Mouse (Mus musculus) testis, adult 2 months (tissue): ENCODE data around the gene Pard3. TPM values are rescaled to one million over a fixed set of nuclear protein-coding genes. Genes with fewer than 3 reads are reported as not detected.
"Not testable (repeated sequence)": the region's sequence is repeated elsewhere in the genome, so short reads cannot be mapped to it uniquely, and the experiment has no call there.

Experiments used
- H3K27ac ChIP-seq: fragments of 200-500 bp; 2 replicates; pipeline ENCODE4 v1.5.1; 2012; ENCODE audit warnings: low read depth, low read length; ENCODE audit not compliant: control insufficient read depth, insufficient read depth
- H3K27me3 ChIP-seq: fragments of 200-500 bp; 2 replicates; pipeline ENCODE4 v1.6.1; 2012; ENCODE audit warnings: mild to moderate bottlenecking, low read length, moderate library complexity; ENCODE audit not compliant: control insufficient read depth, insufficient read depth
- H3K36me3 ChIP-seq: fragments of 200-500 bp; 2 replicates; pipeline ENCODE4 v1.6.1; 2012; ENCODE audit warnings: mild to moderate bottlenecking, low read length; ENCODE audit not compliant: control insufficient read depth, insufficient read depth
- H3K4me1 ChIP-seq: fragments of 200-500 bp; 2 replicates; pipeline ENCODE4 v1.6.1; 2012; ENCODE audit warnings: low read length; ENCODE audit not compliant: control insufficient read depth, insufficient read depth
- H3K4me3 ChIP-seq: fragments of 200-500 bp; 2 replicates; pipeline ENCODE4 v1.5.1; 2012; ENCODE audit warnings: low read depth, mild to moderate bottlenecking, low read length, moderate library complexity, mixed read lengths; ENCODE audit not compliant: control insufficient read depth
- CTCF ChIP-seq: fragments of 200-500 bp; IDR thresholded peaks from 2 replicates; pipeline ENCODE4 v1.5.1; 2012; ENCODE audit warnings: low read depth, mild to moderate bottlenecking, inconsistent platforms, low read length, moderate library complexity; ENCODE audit not compliant: control insufficient read depth, insufficient read depth, insufficient replicate concordance
- POLR2A ChIP-seq: fragments of 200-500 bp; IDR thresholded peaks from 2 replicates; pipeline ENCODE4 v1.6.1; 2012; ENCODE audit warnings: low read depth, mild to moderate bottlenecking, inconsistent platforms, low read length, moderate library complexity; ENCODE audit not compliant: control insufficient read depth
- polyA plus RNA-seq: library from polyadenylated mRNA; depleted of rRNA; stranded (reverse); fragments of >200 nt; gene quantifications from 2 replicates; pipeline ENCODE4 v1.2.3, GENCODE M21; 2012

Pard3 gene
- polyA plus RNA-seq, 1 experiment: 4.1 TPM

DNA sequence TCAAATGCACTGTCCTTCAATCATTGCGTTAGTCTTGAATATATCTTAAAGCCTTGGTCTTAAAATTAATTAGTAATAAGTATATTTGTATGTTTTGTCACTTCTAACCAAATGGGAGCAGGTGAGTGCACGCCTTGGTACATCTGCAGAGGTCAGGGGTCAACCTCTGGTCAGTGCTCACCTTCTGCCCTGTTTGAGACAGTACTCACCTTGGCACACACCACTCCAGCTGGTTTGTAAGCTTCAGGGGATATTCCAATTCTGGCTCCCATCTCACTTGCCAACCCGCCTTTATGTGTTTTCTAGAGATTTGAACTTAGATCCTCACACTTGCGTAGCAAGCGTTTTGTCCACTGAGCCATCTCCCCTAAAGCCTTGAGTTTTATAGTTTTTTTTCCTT lies 105.7 kb downstream of the Pard3 start:
- Histone ChIP-seq H3K36me3 (no peaks in the 10 kb centered on the region), H3K4me1 (no peaks in the 10 kb centered on the region), H3K27me3 (no peaks in the 10 kb centered on the region)

DNA sequence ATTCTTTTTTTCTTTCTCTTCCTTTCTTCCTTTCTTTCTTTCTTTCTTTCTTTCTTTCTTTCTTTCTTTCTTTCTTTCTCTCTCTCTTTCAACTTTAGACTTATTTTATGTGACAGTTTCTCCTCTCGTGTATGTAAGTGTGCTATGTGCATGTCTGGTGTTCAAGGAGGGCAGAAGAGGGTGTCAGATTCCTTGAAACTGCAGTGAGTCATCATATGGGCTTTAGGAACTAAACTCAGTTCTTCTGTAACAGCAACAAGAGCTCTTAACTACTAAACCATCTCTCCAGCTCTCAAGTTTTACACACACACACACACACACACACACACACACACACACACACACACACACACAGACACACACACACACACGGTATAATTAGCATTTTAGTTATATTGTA lies 106.7 kb downstream of the Pard3 start:
- H3K4me3 ChIP-seq, H3K36me3 ChIP-seq, H3K27me3 ChIP-seq: not testable (repeated sequence)

More for the DNA sequence above, 105.7 kb downstream of the Pard3 start:
- no peak for TF ChIP-seq CTCF
- TF ChIP-seq POLR2A: no peak
- H3K27ac ChIP-seq: no peak overlapping the region
- H3K4me3 ChIP-seq: no peak overlapping the region

DNA sequence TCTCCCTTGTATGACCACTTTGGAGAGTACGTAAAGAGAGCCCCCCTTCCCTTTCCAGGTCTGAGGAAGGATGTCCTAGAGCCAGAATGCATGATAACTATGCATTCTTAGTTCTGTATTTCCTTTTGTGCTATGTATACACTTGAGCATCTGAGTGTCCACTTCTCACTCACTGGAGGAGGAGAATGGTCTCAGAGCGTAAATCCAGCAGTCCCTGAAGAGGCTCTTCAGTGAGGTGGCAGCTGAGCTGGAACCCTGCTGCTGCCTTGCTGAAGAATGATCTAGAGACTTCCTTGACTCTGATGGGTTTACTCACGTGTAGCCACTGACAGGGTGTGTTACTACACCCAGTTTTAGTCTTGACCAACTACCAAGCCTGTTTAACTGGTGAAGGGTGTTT lies 107.2 kb downstream of the Pard3 start:
- TF ChIP-seq CTCF: no peak
- no peak for TF ChIP-seq POLR2A
- Histone ChIP-seq H3K4me1 (no peaks in the 10 kb centered on the region), H3K4me3 (no peak overlapping the region), H3K27ac (no peak overlapping the region), H3K27me3 (no peaks in the 10 kb centered on the region), H3K36me3 (no peaks in the 10 kb centered on the region)

More for the DNA sequence above, 106.7 kb downstream of the Pard3 start:
- not testable (repeated sequence) for H3K27ac ChIP-seq, H3K4me1 ChIP-seq

DNA sequence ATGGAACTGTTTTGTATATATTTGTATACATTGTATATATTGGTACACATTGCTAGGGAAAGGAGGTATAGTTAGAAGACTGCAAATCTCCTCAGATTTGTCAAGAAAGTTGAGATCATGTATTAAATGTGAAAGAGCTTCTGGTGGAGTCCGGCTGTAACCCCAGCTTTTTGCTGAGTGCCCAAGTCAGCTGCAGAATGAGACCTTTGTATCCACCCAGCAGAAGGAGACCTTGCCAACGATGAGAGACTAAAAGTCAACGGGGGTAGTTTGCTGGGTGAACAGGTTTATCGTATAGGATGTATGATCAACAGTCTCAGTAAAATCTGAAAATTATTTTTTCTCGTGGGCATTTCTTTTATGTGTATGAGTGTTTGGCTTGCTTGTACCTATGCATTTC lies 109.8 kb downstream of the Pard3 start:
- no peak overlapping the region for H3K4me3 ChIP-seq
- no peak for TF ChIP-seq POLR2A
- no peak for TF ChIP-seq CTCF
- H3K27ac ChIP-seq: no peak overlapping the region
- no peaks in the 10 kb centered on the region for H3K27me3 ChIP-seq
- H3K4me1 ChIP-seq: no peaks in the 10 kb centered on the region
- no peaks in the 10 kb centered on the region for H3K36me3 ChIP-seq

DNA sequence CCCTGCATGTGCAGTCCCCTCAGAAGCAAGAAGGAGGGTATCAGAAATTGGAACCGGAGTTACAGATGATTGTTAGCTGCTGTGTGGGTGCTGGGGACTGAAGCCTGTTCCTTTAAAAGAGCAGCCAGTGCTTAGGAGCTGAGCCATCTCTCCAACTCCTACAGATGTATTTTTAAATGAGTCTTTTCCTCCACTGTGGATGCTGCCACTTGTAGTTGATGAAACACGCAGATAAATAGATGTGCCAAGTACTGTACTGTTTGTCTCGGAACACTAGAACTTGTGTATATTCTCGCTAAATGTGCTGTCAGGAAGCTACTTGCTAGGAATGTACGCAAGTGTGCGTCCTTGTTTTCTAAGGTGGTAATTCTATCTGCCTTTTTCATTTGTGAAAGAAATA lies 110.7 kb downstream of the Pard3 start:
- TF ChIP-seq CTCF (no peak), POLR2A (no peak)
- no peak overlapping the region for H3K4me3 ChIP-seq
- H3K27ac ChIP-seq: no peak overlapping the region
- H3K27me3 ChIP-seq: no peaks in the 10 kb centered on the region
- H3K36me3 ChIP-seq: no peaks in the 10 kb centered on the region
- no peaks in the 10 kb centered on the region for H3K4me1 ChIP-seq

DNA sequence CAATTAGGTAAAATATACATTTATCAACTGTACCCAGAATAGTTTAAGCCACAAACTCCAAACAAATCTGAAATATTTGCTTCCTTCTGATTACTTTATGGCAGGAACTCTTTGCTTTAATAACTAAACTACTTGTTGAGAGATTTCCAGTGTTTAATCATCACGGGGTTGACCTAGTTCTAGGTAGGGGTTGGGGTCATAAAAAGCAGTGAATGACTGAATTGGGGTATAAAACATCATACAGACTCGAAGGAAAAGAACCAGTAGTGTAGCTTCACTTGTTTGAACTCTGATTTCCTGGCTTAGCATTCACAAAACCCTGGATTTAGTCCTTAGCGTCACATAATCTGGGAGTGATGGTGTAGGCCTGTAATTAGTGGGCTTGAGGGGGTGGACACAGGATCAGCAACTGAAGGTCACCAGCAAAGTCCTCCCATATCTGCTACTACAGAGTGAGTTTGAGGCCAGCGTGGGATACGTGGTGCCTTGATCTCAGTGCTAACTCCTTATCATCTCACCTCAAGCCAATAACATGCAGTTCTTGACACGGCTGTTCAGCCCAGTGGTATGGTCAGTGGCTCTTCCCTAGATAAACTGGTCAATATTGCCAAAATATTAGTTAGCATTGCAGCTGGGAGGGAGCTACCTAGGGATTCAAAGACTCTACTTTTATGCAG lies 111.6 kb downstream of the Pard3 start:
- Histone ChIP-seq H3K27me3 (no peaks in the 10 kb centered on the region), H3K4me3 (no peak overlapping the region), H3K36me3 (no peaks in the 10 kb centered on the region), H3K4me1 (no peaks in the 10 kb centered on the region), H3K27ac (no peak overlapping the region)
- TF ChIP-seq POLR2A (no peak), CTCF (no peak)

DNA sequence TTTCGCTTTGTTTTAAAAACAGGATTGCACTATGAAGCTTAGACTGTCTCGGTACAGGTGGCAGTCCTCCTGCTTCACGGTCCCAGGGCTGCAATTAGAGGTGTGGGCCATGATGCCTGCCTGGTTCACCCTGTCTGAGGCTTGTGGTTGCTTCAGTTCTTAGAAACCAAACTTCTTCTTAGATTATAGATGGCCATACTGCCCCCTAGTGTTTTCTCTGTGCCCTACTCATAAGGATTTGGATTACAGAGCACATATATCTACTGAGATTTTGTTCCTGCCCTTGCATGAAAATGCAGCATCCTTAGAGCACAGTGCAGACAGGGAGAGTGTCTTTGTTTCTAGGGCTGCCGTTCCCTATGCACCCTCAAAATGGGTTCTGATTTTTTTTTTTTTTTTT lies 114.9 kb downstream of the Pard3 start:
- Histone ChIP-seq H3K4me1 (no peaks in the 10 kb centered on the region), H3K4me3 (no peak overlapping the region), H3K36me3 (no peaks in the 10 kb centered on the region), H3K27ac (no peak overlapping the region), H3K27me3 (no peaks in the 10 kb centered on the region)
- no peak for TF ChIP-seq POLR2A
- no peak for TF ChIP-seq CTCF

DNA sequence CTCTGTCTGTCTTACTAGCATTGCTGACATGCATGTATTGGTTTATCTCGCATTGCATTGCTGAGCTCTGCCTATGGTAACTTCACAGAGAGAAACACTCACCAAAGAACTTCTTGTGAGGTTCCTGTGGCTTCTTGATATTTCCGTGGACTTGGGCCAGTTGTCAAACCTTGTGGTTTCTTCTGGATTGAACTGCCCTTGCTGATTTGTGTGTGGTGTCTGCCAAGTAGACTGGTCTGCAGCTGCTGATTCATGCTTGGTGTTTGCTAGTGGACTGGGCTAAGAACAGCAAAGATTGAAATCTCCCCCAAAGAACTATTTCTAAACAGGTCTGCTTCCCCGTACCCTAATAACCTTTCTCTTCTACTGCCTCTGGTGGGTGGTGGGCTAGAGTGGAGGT lies 117.6 kb downstream of the Pard3 start:
- H3K36me3 ChIP-seq: no peaks in the 10 kb centered on the region
- TF ChIP-seq POLR2A (no peak), CTCF (no peak)
- no peak overlapping the region for H3K4me3 ChIP-seq
- no peak overlapping the region for H3K27ac ChIP-seq
- H3K4me1 ChIP-seq: no peaks in the 10 kb centered on the region
- no peaks in the 10 kb centered on the region for H3K27me3 ChIP-seq
